Mouse (Mus musculus) embryonic facial prominence, embryonic 12.5 days (tissue): Measurements from ENCODE around the gene Hdac7. TPM values are rescaled to one million over a fixed set of nuclear protein-coding genes. Genes with fewer than 3 reads are reported as not detected.

ENCODE experiments used
- ATAC-seq: fragments of 200-750 bp; cut with Nextera tagmentation; 2 replicates; pipeline ENCODE4 v1.8.0; 2017; ENCODE audit not compliant: insufficient number of reproducible peaks, insufficient read depth, low FRiP score, low TSS enrichment
- H3K27ac ChIP-seq: fragments of 300-500 bp; sonication (generic); 2 replicates; pipeline ENCODE4 v1.5.1; 2016; ENCODE audit warnings: mild to moderate bottlenecking
- H3K27me3 ChIP-seq: fragments of 300-500 bp; sonication (generic); 2 replicates; pipeline ENCODE4 v1.6.1; 2016; ENCODE audit warnings: mild to moderate bottlenecking, moderate library complexity
- H3K36me3 ChIP-seq: fragments of 300-500 bp; sonication (generic); 2 replicates; pipeline ENCODE4 v1.6.1; 2016; ENCODE audit warnings: mild to moderate bottlenecking
- H3K4me1 ChIP-seq: fragments of 300-500 bp; sonication (generic); 2 replicates; pipeline ENCODE4 v1.6.1; 2016
- H3K4me2 ChIP-seq: fragments of 300-500 bp; sonication (generic); replicated peaks from 2 replicates; pipeline ENCODE4 v1.6.1; 2016; ENCODE audit warnings: mild to moderate bottlenecking, moderate library complexity
- H3K4me3 ChIP-seq: fragments of 300-500 bp; sonication (generic); 2 replicates; pipeline ENCODE4 v1.5.1; 2016; ENCODE audit warnings: mild to moderate bottlenecking
- H3K9ac ChIP-seq: fragments of 300-500 bp; sonication (generic); 2 replicates; pipeline ENCODE4 v1.6.1; 2016; ENCODE audit warnings: mild to moderate bottlenecking, moderate library complexity
- H3K9me3 ChIP-seq: fragments of 300-500 bp; sonication (generic); 2 replicates; pipeline ENCODE4 v1.6.1; 2016; ENCODE audit warnings: mild to moderate bottlenecking, moderate library complexity
- WGBS: fragments of 180-500 bp; shearing (Covaris S2); methylation state at CpG from one replicate; pipeline ENCODE4 v1.1.7; 2016; 5-methylcytosine and 5-hydroxymethylcytosine counted together
- polyA plus RNA-seq: library from polyadenylated mRNA; unstranded; fragments of >200 nt; fragmentation: Nextera tagmentation; extraction: Ambion mirVana; gene quantifications from 2 replicates; pipeline ENCODE4 v1.2.1, GENCODE M21; 2016

Hdac7 gene
- polyA plus RNA-seq, 1 experiment from 2014 or later: 33.5 TPM

DNA sequence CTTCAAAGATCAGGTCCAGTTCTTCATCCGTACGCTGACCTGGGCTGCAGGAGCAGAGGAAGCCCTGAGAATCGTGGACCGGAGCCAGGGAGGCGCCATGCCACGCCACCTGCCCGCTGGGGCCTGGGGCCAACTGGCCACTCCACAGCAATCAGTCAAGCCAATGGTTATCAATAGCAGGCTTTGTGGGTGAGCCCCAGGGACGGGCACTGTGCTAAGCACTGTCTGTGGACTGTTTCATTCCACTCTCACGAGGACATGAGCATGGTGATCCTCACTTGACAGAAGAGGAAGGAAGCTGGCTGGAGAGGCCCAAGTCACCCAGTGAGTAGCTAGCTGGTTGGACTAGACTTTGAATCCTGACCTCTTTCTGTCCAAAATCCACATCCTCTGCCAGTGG, 84.3 kb downstream of the Hdac7 start:
- Histone ChIP-seq H3K4me3 (no peak overlapping the region), H3K27ac (no peak overlapping the region), H3K27me3 (peaks cover 5% of the 10 kb centered on the region; the same call in 1 of the 2 replicates), H3K36me3 (no peaks in the 10 kb centered on the region), H3K4me1 (peaks cover 4% of the 10 kb centered on the region; the same call in 1 of the 2 replicates), H3K9me3 (no peaks in the 10 kb centered on the region), H3K4me2 (no peak overlapping the region), H3K9ac (no peak overlapping the region)
- 87% methylated on average over 9 of the region's 9 CpGs for WGBS
- no peak for ATAC-seq

DNA sequence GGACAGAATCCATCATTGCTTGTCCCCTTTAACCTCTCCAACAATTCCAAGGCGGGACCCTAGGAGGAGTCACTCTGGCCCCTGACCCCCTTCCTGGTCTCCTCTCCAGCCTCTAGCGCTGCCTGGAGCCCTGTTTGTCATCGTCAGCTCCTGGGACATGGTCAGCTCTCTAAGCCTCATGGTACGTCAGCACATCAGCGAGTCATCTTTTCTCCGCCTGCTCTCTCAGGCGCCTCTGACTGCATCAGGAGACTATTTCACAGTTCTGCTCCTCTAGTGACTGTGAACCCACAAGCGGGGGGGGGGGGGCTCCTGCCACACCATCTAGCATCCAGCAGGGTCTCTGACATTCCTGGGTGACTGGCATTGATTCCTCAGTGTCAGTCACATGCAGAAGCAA, 88.9 kb downstream of the Hdac7 start:
- Histone ChIP-seq H3K9ac (no peak overlapping the region), H3K9me3 (no peaks in the 10 kb centered on the region), H3K27ac (no peak overlapping the region), H3K36me3 (no peaks in the 10 kb centered on the region), H3K4me1 (peaks cover 11% of the 10 kb centered on the region), H3K4me3 (no peak overlapping the region), H3K4me2 (no peak overlapping the region), H3K27me3 (no peaks in the 10 kb centered on the region)
- WGBS: 46% methylated on average over 8 of the region's 8 CpGs
- ATAC-seq: no peak; the same call in 1 of the 2 replicates

DNA sequence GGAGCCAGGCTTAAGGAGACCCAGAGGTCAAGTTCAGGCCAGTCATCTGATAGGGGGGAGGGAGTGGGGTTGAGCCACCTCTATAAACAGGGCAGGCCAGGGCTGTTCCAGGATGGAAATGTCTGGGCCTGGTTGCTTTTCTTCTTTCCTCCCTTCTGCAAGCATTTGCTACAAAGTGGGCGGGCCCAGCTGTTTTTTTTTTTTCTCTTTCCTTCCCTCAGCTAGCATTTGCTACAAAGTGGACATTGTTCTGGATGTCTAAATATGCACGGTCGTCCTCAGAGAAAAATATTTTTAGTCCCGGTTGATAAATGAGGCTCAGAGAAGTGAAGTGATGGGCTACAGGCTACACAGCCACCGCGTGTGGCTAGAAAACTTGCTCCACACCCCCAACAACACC, 89.8 kb downstream of the Hdac7 start:
- no peak overlapping the region for H3K27ac ChIP-seq
- H3K36me3 ChIP-seq: no peaks in the 10 kb centered on the region
- H3K27me3 ChIP-seq: no peaks in the 10 kb centered on the region
- no peak overlapping the region for H3K9ac ChIP-seq
- H3K9me3 ChIP-seq: no peaks in the 10 kb centered on the region
- no peak for ATAC-seq
- no peak overlapping the region for H3K4me3 ChIP-seq
- 48% methylated on average over 6 of the region's 6 CpGs for WGBS
- peaks cover 20% of the 10 kb centered on the region for H3K4me1 ChIP-seq
- no peak overlapping the region for H3K4me2 ChIP-seq

DNA sequence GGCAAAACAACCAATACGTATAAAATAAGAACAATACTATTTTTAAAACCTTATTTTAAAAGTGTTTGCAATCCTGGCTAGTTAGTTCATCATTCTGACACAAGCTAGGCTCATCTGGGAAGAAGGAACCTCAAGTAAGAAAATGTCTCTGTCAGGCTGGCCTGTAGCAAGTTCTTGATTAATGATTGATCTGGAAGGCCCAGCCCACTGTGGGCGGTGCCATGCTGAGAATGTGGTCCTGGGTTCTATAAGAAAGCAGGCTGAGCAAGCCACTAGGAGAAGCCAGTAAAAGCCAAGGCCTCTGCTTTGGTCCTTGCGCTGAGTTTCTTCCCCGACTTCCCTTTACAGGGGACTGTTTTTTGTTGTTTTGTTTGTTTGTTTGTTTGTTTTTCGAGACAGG, 91.8 kb downstream of the Hdac7 start:
- H3K4me1 ChIP-seq: peaks cover 25% of the 10 kb centered on the region
- WGBS: 91% methylated on average over 5 of the region's 5 CpGs
- no peak overlapping the region for H3K9ac ChIP-seq
- H3K27ac ChIP-seq: no peak overlapping the region
- H3K9me3 ChIP-seq: no peaks in the 10 kb centered on the region
- H3K36me3 ChIP-seq: no peaks in the 10 kb centered on the region
- no peak overlapping the region for H3K4me3 ChIP-seq
- no peaks in the 10 kb centered on the region for H3K27me3 ChIP-seq
- no peak for ATAC-seq
- H3K4me2 ChIP-seq: no peak overlapping the region

DNA sequence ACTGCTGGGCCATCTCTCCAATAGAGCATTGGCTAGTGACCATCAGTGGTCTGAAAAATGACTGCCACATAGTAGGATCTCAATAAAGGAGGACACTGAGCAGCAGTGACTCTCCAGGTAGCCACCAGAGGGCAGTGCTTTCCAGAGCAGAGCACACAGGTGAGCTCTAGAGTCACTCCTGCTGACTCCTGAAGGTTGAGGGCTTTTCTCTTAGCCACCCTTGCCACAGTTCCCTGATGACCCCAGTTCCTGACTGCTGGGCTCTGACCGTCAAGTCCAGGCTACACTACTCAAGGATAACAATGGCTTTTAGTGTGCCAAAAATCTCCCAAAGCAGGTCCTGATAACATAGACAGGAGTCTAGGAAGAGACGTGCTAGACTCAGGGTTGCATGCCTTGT, 92.6 kb downstream of the Hdac7 start:
- Histone ChIP-seq H3K4me2 (no peak overlapping the region), H3K36me3 (no peaks in the 10 kb centered on the region)

DNA sequence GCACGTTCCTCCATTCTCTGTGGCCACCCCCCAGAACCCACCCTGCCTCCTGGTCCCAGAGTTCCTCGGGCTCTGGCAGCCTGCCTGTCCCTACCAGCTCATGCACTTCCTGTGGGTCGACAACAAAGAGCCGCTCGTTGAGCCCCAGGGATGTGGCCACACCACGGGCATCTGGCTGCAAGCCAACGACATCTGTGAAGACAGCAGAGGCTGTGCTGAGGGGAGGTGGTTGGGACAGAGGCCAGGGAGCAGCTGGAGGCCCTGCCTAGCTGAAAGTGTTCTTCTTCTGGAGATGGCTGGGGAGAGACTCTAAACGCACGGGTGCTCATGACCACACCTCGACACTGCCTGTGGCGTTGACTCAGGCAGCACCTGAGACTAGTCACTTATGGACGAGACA, 93.6 kb downstream of the Hdac7 start:
- H3K36me3 ChIP-seq: no peaks in the 10 kb centered on the region
- H3K4me3 ChIP-seq: no peak overlapping the region
- H3K27me3 ChIP-seq: no peaks in the 10 kb centered on the region
- peak; percentile 79 for ATAC-seq
- H3K9me3 ChIP-seq: no peaks in the 10 kb centered on the region
- H3K4me1 ChIP-seq: peaks cover 25% of the 10 kb centered on the region
- H3K27ac ChIP-seq: peak overlapping the region; percentile 65
- H3K9ac ChIP-seq: no peak overlapping the region
- 30% methylated on average over 12 of the region's 12 CpGs for WGBS
- 0 out of 2 replicates have a peak overlapping the region, but pooled peaks have one; percentile 17 for H3K4me2 ChIP-seq

More for the DNA sequence above, 92.6 kb downstream of the Hdac7 start:
- H3K27me3 ChIP-seq: no peaks in the 10 kb centered on the region
- H3K27ac ChIP-seq: no peak overlapping the region
- ATAC-seq: no peak
- no peaks in the 10 kb centered on the region for H3K9me3 ChIP-seq
- peaks cover 25% of the 10 kb centered on the region for H3K4me1 ChIP-seq
- 79% methylated on average over 2 of the region's 2 CpGs for WGBS
- H3K4me3 ChIP-seq: no peak overlapping the region
- no peak overlapping the region for H3K9ac ChIP-seq

DNA sequence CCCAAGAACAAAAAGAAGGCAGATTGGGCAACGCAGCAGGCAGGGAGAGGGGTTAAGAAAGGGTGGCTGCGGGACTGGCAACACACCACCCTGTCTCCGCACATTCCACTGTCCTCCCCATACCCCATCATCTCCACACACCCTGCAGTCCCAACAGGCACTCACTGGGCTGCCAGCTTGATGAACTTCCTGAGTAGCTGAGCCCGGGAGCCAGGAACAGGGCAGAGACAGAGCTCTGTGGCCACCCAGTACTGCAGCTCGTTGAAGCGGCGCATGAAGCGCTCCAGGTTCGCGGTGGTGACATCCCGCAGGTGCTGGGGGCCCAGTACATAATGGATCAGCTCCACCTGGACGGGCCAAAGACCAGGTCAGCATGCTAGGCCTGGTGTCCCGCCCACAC, 94.5 kb downstream of the Hdac7 start:
- Histone ChIP-seq H3K4me1 (peaks cover 25% of the 10 kb centered on the region), H3K9ac (no peak overlapping the region), H3K27me3 (no peaks in the 10 kb centered on the region), H3K27ac (no peak overlapping the region; the same call in 1 of the 2 replicates), H3K4me2 (no peak overlapping the region), H3K9me3 (no peaks in the 10 kb centered on the region), H3K4me3 (no peak overlapping the region), H3K36me3 (no peaks in the 10 kb centered on the region)
- 89% methylated on average over 13 of the region's 13 CpGs for WGBS
- no peak for ATAC-seq

DNA sequence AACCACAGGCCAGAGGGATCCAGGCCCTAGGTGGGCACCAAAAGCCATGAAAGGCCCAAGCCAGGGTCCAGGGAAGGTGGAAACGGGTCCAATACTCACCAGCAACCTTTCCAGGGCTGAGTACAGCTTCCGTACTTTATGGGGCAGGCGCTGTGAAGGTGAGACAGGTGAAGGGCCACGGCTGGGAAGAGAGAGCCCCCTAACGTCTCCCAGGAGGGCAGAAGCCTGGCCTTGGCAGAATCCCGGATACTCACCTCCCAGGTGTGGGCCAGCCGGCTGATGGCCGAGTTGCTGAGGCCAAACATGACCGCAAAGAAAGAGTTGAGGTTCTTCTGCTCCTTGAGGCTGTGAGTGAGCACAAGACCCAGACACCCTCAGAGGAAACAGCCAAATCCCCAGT, 94.9 kb downstream of the Hdac7 start:
- Histone ChIP-seq H3K4me1 (peaks cover 25% of the 10 kb centered on the region), H3K27me3 (no peaks in the 10 kb centered on the region), H3K27ac (no peak overlapping the region), H3K9me3 (no peaks in the 10 kb centered on the region), H3K9ac (no peak overlapping the region), H3K4me3 (no peak overlapping the region), H3K4me2 (no peak overlapping the region), H3K36me3 (no peaks in the 10 kb centered on the region)
- ATAC-seq: no peak
- WGBS: 85% methylated on average over 9 of the region's 9 CpGs

DNA sequence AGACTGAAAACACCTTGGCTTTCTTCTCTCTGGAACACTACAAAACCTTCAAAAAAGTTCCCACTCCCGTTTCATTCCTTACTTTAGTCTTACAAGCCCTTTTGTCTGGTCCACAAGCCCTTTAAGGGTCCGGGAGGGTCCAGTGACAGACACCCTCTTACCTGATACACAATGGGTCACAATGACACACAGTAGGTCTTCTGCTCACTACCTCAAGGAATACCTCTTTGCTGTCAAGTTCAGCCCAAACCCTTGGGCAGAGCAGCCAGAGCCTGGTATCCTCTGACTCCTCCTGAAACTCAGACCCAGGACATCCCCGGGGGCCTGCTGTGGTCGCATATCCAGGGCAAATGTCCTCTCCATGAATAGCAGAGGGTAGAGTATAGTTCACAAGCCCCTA, 95.3 kb downstream of the Hdac7 start:
- ATAC-seq: no peak
- no peak overlapping the region for H3K4me3 ChIP-seq
- H3K27me3 ChIP-seq: no peaks in the 10 kb centered on the region
- H3K9ac ChIP-seq: no peak overlapping the region
- peaks cover 25% of the 10 kb centered on the region for H3K4me1 ChIP-seq
- H3K36me3 ChIP-seq: no peaks in the 10 kb centered on the region
- no peaks in the 10 kb centered on the region for H3K9me3 ChIP-seq
- H3K4me2 ChIP-seq: no peak overlapping the region
- H3K27ac ChIP-seq: no peak overlapping the region
- WGBS: 83% methylated on average over 4 of the region's 4 CpGs

DNA sequence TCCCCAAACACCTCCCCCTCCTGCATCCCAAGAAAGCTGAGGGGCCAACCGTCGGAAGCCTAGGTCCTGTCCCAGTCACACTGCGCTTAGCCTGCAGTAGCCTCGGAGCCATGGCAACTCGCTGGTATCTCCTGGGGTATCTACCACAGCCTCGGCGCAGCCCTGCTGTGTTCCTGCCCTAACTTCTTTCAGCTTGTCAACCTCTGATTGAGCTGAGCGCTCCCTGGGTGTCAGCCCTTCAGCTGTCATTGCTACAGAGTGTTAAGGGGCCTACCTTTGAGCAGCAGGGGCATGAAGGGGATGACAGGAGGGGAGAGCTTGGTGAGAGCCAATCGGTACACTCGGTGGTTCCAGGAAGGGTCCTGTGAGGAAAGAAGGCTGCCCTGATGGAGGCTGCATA, 96.0 kb downstream of the Hdac7 start:
- no peak for ATAC-seq
- Histone ChIP-seq H3K27ac (no peak overlapping the region), H3K27me3 (no peaks in the 10 kb centered on the region), H3K9me3 (no peaks in the 10 kb centered on the region), H3K4me2 (no peak overlapping the region), H3K4me1 (peaks cover 24% of the 10 kb centered on the region), H3K36me3 (no peaks in the 10 kb centered on the region), H3K9ac (no peak overlapping the region), H3K4me3 (no peak overlapping the region)
- 62% methylated on average over 10 of the region's 10 CpGs for WGBS

DNA sequence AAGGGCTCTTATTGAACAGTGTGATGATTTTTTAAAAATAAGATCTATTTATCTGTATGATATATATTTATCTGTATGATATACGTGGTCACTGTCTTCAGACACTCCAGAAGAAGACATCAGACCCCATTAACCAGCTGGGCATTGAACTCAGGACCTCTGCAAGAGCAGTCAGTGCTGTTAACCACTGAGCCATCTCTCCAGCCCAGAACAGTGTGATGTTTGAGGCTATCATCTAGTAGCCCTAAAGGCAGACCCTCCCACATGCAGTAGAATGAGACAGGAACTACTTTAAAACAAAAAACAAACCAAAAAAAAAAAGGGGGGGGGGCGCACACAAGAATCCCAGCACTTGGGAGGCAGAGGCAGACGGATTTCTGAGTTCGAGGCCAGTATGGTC, 96.8 kb downstream of the Hdac7 start:
- no peak overlapping the region for H3K27ac ChIP-seq
- no peak for ATAC-seq
- no peaks in the 10 kb centered on the region for H3K36me3 ChIP-seq
- H3K9ac ChIP-seq: no peak overlapping the region
- H3K4me2 ChIP-seq: no peak overlapping the region
- WGBS: 87% methylated on average over 4 of the region's 4 CpGs
- H3K9me3 ChIP-seq: no peaks in the 10 kb centered on the region
- H3K27me3 ChIP-seq: no peaks in the 10 kb centered on the region
- H3K4me3 ChIP-seq: no peak overlapping the region
- peaks cover 24% of the 10 kb centered on the region for H3K4me1 ChIP-seq

DNA sequence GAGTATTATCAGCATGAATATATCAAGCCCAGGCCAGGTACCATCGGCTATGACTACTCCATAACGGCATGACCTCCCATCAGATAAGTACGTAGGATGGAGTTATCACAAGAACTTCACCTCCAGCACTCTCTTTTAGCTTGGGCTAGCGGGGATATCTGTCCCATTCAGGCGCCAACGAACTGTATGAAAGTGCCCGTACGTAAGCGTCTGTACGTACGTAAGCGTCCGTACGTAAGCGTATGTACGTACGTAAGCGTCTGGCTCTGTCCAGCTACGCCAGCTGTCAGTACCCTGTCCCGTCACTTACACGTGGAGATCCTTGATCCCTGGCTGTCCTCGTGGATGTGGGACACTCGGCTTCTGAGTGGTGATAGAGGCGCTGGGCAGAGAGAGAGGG, 97.6 kb downstream of the Hdac7 start:
- H3K9ac ChIP-seq: no peak overlapping the region
- no peak for ATAC-seq
- H3K36me3 ChIP-seq: no peaks in the 10 kb centered on the region
- no peak overlapping the region for H3K4me3 ChIP-seq
- whole genome bisulfite sequencing: 93% methylated on average over 24 of the region's 24 CpGs
- H3K4me2 ChIP-seq: no peak overlapping the region
- H3K9me3 ChIP-seq: no peaks in the 10 kb centered on the region
- peaks cover 24% of the 10 kb centered on the region for H3K4me1 ChIP-seq
- no peaks in the 10 kb centered on the region for H3K27me3 ChIP-seq
- H3K27ac ChIP-seq: no peak overlapping the region

DNA sequence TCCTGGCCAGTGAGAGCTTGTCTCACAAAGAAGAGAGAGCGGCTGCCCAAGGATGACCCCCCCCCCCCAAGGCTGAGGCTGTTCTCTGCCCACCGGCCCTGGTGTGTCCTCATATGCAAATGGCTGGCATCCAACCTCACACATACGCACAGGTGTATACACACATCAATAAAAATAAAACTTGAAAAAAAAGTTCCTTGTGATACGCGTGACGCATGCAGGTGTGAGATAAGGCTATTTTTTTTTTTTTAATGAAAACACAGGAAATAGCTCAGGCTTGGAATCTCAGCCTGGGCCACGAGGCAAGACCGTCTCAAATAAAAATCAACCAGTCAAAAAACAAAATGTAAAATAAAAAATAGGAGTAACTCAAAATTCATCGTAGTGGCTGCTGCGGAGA, 98.0 kb downstream of the Hdac7 start:
- WGBS: 89% methylated on average over 10 of the region's 10 CpGs
- H3K27me3 ChIP-seq: 0 out of 2 replicates have a peak, but pooled peaks cover 1% of the 10 kb centered on the region
- no peaks in the 10 kb centered on the region for H3K36me3 ChIP-seq
- H3K4me2 ChIP-seq: no peak overlapping the region
- H3K9ac ChIP-seq: no peak overlapping the region
- H3K9me3 ChIP-seq: no peaks in the 10 kb centered on the region
- no peak overlapping the region for H3K27ac ChIP-seq
- no peak overlapping the region for H3K4me3 ChIP-seq
- no peak for ATAC-seq
- H3K4me1 ChIP-seq: peaks cover 24% of the 10 kb centered on the region
